Mouse (Mus musculus) thymus, adult 2 months (tissue): ENCODE data around the gene Piwil1.

ENCODE experiments used
- CTCF ChIP-seq: fragments of 200-500 bp; IDR thresholded peaks from 2 replicates; pipeline ENCODE4 v1.5.1; 2012; ENCODE audit warnings: mild to moderate bottlenecking, control low read depth, low read length, moderate library complexity, borderline replicate concordance; ENCODE audit not compliant: control insufficient read depth, poor library complexity, insufficient read depth; ENCODE audit errors: extremely low read depth
- POLR2A ChIP-seq: fragments of 200-500 bp; IDR thresholded peaks from 2 replicates; pipeline ENCODE4 v1.6.1; 2012; ENCODE audit warnings: mild to moderate bottlenecking, low read length, control low read depth, moderate library complexity; ENCODE audit not compliant: control insufficient read depth, poor library complexity, insufficient read depth; ENCODE audit errors: extremely low read depth

DNA sequence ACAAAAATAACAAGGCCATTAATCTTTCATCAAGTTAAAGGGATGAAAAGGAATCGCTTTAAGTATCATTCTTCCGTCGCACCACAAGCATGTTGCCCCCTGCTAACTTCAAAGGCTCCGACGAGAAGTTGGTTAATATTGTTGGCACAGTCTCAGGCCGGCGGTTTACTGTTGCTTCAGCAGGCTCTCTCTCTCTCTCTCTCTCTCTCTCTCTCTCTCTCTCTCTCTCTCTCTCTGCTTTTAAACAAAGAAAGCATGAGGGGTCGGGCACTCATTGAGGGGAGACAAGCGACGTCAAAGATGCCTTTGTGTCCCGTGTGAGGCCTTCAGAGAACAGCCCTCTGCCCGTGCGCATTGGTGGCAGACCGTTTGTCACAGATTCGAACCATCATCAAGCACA, 17.7 kb upstream of the Piwil1 start:
- no peak for TF ChIP-seq CTCF
- TF ChIP-seq POLR2A, result no peak
